Mouse (Mus musculus) adipose tissue, adult 10 weeks (tissue): ENCODE measurements around the gene C130073F10Rik. TPM values are rescaled to one million over a fixed set of nuclear protein-coding genes. Genes with fewer than 3 reads are reported as not detected.

Experiments
- polyA plus RNA-seq: library from polyadenylated mRNA; stranded (reverse); fragments of 350-450 nt; fragmentation: Illumina TruSeq; extraction: RNeasy Lipid Tissue Mini Kit (QIAGEN cat#74804); gene quantifications from one replicate; pipeline ENCODE4 v1.2.3, GENCODE M21; 2014; ENCODE audit warnings: low read depth, low replicate concordance

Gene C130073F10Rik
- polyA plus RNA-seq = not detected

DNA sequence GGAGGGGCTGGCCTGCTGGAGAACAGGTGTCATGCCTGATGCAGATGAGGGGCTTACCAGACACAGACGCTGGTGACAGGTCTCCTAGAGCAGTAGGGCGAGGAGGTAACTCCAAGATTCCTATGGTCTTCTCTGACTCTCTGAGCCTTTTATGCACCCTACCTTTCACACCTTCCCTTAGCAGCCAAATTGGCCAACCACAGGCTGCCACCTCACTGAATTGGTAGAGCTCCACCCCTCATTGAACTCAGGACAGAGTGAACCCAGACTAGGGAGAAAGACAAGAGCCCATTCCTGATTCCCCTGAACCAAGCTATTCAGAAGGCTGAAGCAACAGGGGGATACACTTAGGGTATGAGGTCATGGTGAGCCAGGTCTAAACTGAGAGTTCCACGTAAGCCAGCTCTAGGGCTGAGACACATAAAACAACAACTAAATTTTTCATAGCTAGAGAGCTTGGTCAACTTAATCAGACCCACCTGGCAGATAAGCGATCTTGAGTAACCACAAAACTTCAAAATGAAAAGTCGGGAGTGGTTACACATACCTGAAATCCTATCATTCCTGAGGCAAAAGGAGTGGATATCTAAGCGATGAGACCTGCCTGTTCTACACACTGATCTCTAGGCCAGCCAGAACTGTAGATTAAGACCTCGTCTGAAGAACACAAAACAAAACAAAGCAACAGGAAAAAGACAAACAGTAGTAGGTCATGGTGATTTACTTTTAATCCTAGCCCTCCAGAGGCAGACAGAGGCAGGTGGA lies at the start of gene C130073F10Rik:
Gene C130073F10Rik (minus strand): TSS at position 134 of the 765 bp plus-strand sequence.

GRCm38 (mm10) chr4:101940107-101940506 lies 46.5 kb upstream of the C130073F10Rik start, which contains the start of gene Gm12794:
Gene Gm12794, plus strand, starts transcription at chr4:101940407.

DNA sequence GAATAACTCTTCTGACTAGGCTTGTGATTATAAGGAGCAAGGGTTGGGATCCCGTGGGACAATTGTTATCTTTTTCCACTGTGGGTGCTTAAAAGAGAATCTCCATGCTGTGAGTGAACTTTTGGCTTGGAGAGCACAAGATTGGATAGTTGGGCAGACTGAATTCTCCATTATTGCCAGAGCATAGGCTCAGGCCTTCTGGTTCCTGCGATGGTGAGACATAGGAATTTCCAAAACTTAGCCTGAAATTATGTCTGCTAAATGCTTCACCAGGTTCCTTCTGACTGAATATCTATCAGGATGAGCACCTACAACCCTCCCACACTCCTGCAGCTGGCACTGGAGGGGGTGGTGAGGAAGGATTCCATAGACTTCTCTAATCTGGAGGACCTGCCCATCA lies 15.2 kb upstream of the C130073F10Rik start, which contains the start of gene Gm12800:
Gene Gm12800 (plus strand): TSS at position 301 of the 400 bp plus-strand sequence.

DNA sequence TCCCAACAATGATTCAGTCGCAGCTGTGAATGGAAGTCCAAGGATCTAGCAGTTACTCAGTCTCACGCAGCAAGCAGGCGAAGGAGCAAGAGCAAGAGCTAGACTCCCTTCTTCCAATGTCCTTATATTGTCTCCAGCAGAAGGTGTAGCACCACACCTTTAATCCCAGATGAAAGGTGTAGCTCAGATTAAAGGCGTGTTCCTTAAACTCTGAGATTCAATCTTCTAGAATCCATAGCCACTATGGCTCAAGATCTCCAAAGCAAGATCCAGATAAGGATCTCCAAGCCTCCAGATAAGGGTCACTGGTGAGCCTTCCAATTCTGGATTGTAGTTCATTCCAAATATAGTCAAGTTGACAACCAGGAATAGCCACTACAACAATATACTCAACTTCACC lies 49.7 kb downstream of the C130073F10Rik start, which contains the start of gene B020004J07Rik:
Gene B020004J07Rik (minus strand): TSS at position 101 of the 400 bp plus-strand sequence.

Other genes with a start within 250 kb of the C130073F10Rik start
- gene Leprot, start 246.1 kb downstream of the C130073F10Rik start, polyA plus RNA-seq = 71.2 TPM
- gene Lepr, start 176.4 kb downstream of the C130073F10Rik start, polyA plus RNA-seq = 3.2 TPM
- not detected for gene B020004J07Rik, start 49.8 kb downstream of the C130073F10Rik start, polyA plus RNA-seq
- gene Gm12800, start 15.3 kb upstream of the C130073F10Rik start, polyA plus RNA-seq = not detected
- gene Gm12794, start 46.6 kb upstream of the C130073F10Rik start, polyA plus RNA-seq = not detected
- gene Gm12790, start 87.3 kb upstream of the C130073F10Rik start, polyA plus RNA-seq = not detected
- not detected for gene Gm12789, start 92.8 kb upstream of the C130073F10Rik start, polyA plus RNA-seq
- 8.2 TPM for gene Pde4b, start 193.8 kb upstream of the C130073F10Rik start, polyA plus RNA-seq